Mouse (Mus musculus): ENCODE measurements around the gene Nin. TPM values are rescaled to one million over a fixed set of nuclear protein-coding genes. Genes with fewer than 3 reads are reported as not detected.

Nin gene
- total and polyA plus RNA-seq, 3 experiments: 29.0 to 51.7 (median 37.2) TPM

DNA sequence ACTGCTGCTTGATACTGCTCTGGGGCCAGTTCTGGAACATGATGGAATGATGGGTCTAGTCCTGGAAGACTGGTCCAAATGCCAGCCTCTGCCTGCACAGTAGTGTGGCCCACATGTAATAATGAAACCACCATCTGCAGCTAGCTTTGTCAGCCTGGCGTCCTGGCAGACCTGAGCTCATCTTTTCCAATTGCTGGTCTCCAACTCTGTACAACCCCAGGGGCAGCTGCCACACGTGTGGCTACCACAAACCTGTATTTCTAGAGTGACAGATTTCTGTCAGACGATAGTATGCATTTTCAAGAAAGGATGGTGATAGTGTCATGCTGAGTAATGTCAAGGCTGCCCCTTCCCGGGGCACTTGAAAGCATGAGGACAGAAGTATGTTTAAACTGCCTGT is 25.2 kb downstream of the Nin start (continued):
- no peak; the same call in 1 of the 2 replicates for TF ChIP-seq SMC3 (IDR thresholded peaks at IDR 0.05; ENCODE audit: low read depth, low read length)
- peak; percentile 87 for TF ChIP-seq JUN (IDR thresholded peaks at IDR 0.05; ENCODE audit: insufficient read depth, low read depth, low read length)
- TF ChIP-seq POLR2AphosphoS2 (IDR thresholded peaks at IDR 0.05; ENCODE audit: low read depth, low read length): no peak
- TF ChIP-seq NRF1 (IDR thresholded peaks at IDR 0.05; ENCODE audit: low read depth, low read length): no peak
- peak; percentile 57; the same call in 1 of the 2 replicates for TF ChIP-seq RCOR1 (conservative IDR thresholded peaks at IDR 0.05; ENCODE audit: low read depth, low read length)
- 0 out of 2 replicates have a peak, but pooled peaks have one; percentile 45 for TF ChIP-seq MAFK (IDR thresholded peaks at IDR 0.05; ENCODE audit: insufficient replicate concordance, low read length)
- peak; percentile 83 for TF ChIP-seq MAX (IDR thresholded peaks at IDR 0.05; ENCODE audit: low read length)
- no peak for TF ChIP-seq TBP (conservative IDR thresholded peaks at IDR 0.05; ENCODE audit: low read depth, low read length)
- TF ChIP-seq CHD1 (IDR thresholded peaks at IDR 0.05; ENCODE audit: low read depth, low read length): no peak

DNA sequence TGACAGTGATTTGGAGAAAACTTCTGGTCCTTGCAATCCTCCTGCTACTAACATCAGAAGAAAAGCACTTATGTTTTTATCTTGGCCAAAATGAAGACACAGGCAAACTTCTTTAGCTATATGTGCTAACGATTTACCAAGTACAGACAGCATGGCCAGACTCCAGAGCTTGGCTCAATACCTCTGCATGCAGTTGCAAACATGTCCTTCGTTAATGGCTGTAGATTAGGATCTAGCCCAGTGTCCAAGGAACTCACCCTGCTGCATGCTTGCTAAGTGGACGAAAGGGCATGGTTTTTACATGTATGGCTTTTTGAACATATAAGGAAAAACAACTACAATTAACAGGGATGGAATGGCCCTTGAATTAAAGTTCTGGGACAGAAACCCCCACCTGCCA is 28.2 kb downstream of the Nin start:
- Histone ChIP-seq H3K4me3 (replicated peaks in 1 of 3; ENCODE audit: low read depth in 2 of 3, low read length in 2 of 3, poor library complexity in 1 of 3) (no peak overlapping the region), H3K9ac (ENCODE audit: insufficient read depth, low read depth) (no peak overlapping the region), H3K4me2 (ENCODE audit: insufficient read depth, low read depth, poor library complexity, severe bottlenecking) (no peak overlapping the region), H3K4me1 (ENCODE audit: control insufficient read depth in 1 of 2, insufficient read depth in 2 of 2) (peaks cover 12 to 81% of the 10 kb centered on the region in 2 experiments), H3K36me3 (replicated peaks in 1 of 2; ENCODE audit: control insufficient read depth in 1 of 2, insufficient read depth in 1 of 2, low read length in 1 of 2) (peaks cover 6 to 60% of the 10 kb centered on the region in 2 experiments), H3K9me3 (replicated peaks; ENCODE audit: low read length) (peaks cover 6% of the 10 kb centered on the region), H3K27ac (ENCODE audit: insufficient read depth, low read depth) (no peak overlapping the region), H3K79me2 (replicated peaks; ENCODE audit: control insufficient read depth, extremely low read depth, insufficient read depth, poor library complexity, severe bottlenecking) (no peaks in the 10 kb centered on the region), H3K27me3 (replicated peaks) (no peaks in the 10 kb centered on the region)
- TF ChIP-seq POLR2A (IDR thresholded peaks at IDR 0.05; ENCODE audit: low read depth, low read length) (no peak), GABPA (IDR thresholded peaks at IDR 0.05; ENCODE audit: insufficient replicate concordance, low read depth, low read length) (no peak), ELF1 (IDR thresholded peaks at IDR 0.05; ENCODE audit: low read depth, low read length) (no peak), MEF2A (IDR thresholded peaks at IDR 0.05; ENCODE audit: borderline replicate concordance, low read depth, low read length) (no peak), JUN (IDR thresholded peaks at IDR 0.05; ENCODE audit: insufficient read depth, low read depth, low read length) (no peak), NELFE (IDR thresholded peaks at IDR 0.05; ENCODE audit: low read depth, low read length) (no peak), SMC3 (IDR thresholded peaks at IDR 0.05; ENCODE audit: low read depth, low read length) (no peak), ETS1 (conservative IDR thresholded peaks at IDR 0.05; ENCODE audit: low read depth, low read length) (no peak), HCFC1 (IDR thresholded peaks at IDR 0.05; ENCODE audit: low read depth, low read length) (no peak), TCF12 (IDR thresholded peaks at IDR 0.05; ENCODE audit: low read depth, low read length) (no peak), CHD2 (IDR thresholded peaks at IDR 0.05; ENCODE audit: low read length) (no peak), ZMIZ1 (IDR thresholded peaks at IDR 0.05; ENCODE audit: low read depth, low read length) (no peak), ZKSCAN1 (IDR thresholded peaks at IDR 0.05; ENCODE audit: borderline replicate concordance, low read depth, low read length) (no peak), MAX (IDR thresholded peaks at IDR 0.05; ENCODE audit: low read length) (no peak), RAD21 (IDR thresholded peaks at IDR 0.05; ENCODE audit: low read depth, low read length) (no peak)
- DNase-seq (ENCODE audit: extremely low read depth): no peak
- in situ Hi-C loops (cut with MboI; ENCODE audit: low pct_ligation_motif_present, low pct_unique_long_range_greater_than_20kb, low sequenced_read_pairs) (no loop called here), dilution Hi-C loops (cut with MboI; ENCODE audit: extremely low pct_ligation_motif_present, extremely low pct_unique_long_range_greater_than_20kb, low sequenced_read_pairs) (no loop called here)

Data from CH12.LX (cell line).